Mouse (Mus musculus): ENCODE results near the gene Vapb. TPM values are rescaled to one million over a fixed set of nuclear protein-coding genes. Genes with fewer than 3 reads are reported as not detected.

Vapb gene
- polyA plus RNA-seq, 1 experiment from 2014 or later, result 20.7 TPM

DNA sequence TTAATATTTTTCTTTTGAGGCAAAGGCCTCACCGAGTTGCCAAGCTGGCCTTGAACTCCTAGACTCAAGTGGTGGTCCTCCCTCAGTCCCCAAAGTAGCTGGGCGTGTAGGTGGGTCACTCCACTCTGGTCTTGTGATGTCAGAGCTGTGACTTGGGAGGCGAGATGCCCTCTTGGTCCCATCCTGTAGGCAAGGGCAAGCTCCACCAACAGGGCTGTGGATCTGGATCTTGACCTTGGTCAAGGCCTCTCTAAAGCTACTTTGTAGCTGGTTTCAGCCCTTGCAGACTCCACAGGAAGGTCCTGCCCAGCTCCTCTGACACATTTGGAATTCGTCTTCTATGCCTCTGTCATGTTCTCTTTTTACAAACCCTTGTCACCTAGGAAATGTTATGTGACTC, 11.5 kb upstream of the Vapb start:
- Histone ChIP-seq H3K4me2 (ENCODE audit: low read depth, low read length) (no peak overlapping the region), H3K27ac (ENCODE audit: low read length) (no peak overlapping the region), H3K9ac (ENCODE audit: low read length) (no peak overlapping the region), H3K9me3 (replicated peaks; ENCODE audit: control insufficient read depth, low read length) (no peaks in the 10 kb centered on the region), H3K27me3 (ENCODE audit: control insufficient read depth, insufficient read depth, low read length) (no peaks in the 10 kb centered on the region), H3K36me3 (ENCODE audit: control insufficient read depth, insufficient read depth) (no peaks in the 10 kb centered on the region), H3K4me3 (ENCODE audit: low read length) (no peak overlapping the region), H3K4me1 (ENCODE audit: control insufficient read depth, insufficient read depth, low read length) (peaks cover 6% of the 10 kb centered on the region)
- WGBS, result 84% methylated on average over 4 of the region's 4 CpGs
- no peak for ATAC-seq (replicated peaks; ENCODE audit: extremely low read depth, insufficient read depth, low FRiP score)

- Histone ChIP-seq H3K36me3 (ENCODE audit: control insufficient read depth, insufficient read depth) (no peaks in the 10 kb centered on the region), H3K4me1 (ENCODE audit: control insufficient read depth, insufficient read depth, low read length) (peaks cover 6% of the 10 kb centered on the region), H3K4me2 (ENCODE audit: low read depth, low read length) (peak overlapping the region; percentile 12; the same call in 1 of the 2 replicates), H3K27me3 (ENCODE audit: control insufficient read depth, insufficient read depth, low read length) (no peaks in the 10 kb centered on the region), H3K9ac (ENCODE audit: low read length) (no peak overlapping the region; the same call in 1 of the 2 replicates), H3K27ac (ENCODE audit: low read length) (no peak overlapping the region), H3K9me3 (replicated peaks; ENCODE audit: control insufficient read depth, low read length) (no peaks in the 10 kb centered on the region), H3K4me3 (ENCODE audit: low read length) (no peak overlapping the region)
- 6% methylated on average over 9 of the region's 9 CpGs for WGBS
- ATAC-seq (replicated peaks; ENCODE audit: extremely low read depth, insufficient read depth, low FRiP score), result peak; percentile 55
Measured at GRCm38 (mm10) chr2:173730444-173730966, 6.8 kb upstream of the Vapb start.

- no peaks in the 10 kb centered on the region for H3K27me3 ChIP-seq (ENCODE audit: control insufficient read depth, insufficient read depth, low read length)
- no peak for ATAC-seq (replicated peaks; ENCODE audit: extremely low read depth, insufficient read depth, low FRiP score)
- peaks cover 16% of the 10 kb centered on the region for H3K4me1 ChIP-seq (ENCODE audit: control insufficient read depth, insufficient read depth, low read length)
- no peaks in the 10 kb centered on the region for H3K9me3 ChIP-seq (replicated peaks; ENCODE audit: control insufficient read depth, low read length)
- 60% methylated on average over 2 of the region's 2 CpGs for WGBS
- H3K4me2 ChIP-seq (ENCODE audit: low read depth, low read length), result no peak overlapping the region
- no peak overlapping the region for H3K27ac ChIP-seq (ENCODE audit: low read length)
- H3K9ac ChIP-seq (ENCODE audit: low read length), result no peak overlapping the region
- H3K36me3 ChIP-seq (ENCODE audit: control insufficient read depth, insufficient read depth), result peaks cover 3% of the 10 kb centered on the region; the same call in 1 of the 2 replicates
- H3K4me3 ChIP-seq (ENCODE audit: low read length), result no peak overlapping the region
Measured at GRCm38 (mm10) chr2:173734426-173734825, 2.9 kb upstream of the Vapb start.

DNA sequence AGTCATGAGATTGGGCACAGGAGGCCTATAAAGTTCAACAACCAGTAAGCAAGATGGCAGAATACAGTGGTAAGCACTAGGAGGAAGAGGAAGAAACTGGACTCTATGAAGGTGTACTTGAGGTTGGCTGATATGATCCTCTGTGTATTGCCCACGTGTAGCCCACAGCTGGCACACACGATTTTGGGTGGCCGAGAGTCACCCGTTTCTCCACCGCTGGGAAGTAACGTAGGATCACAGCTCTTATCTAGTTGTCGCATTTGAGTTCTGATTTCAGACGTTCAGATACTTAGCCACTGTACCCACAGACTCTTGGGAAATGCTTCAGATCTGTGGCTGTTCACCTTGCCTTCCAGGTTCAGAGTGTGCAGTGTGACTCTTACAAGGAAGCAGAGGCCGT, 921 bp downstream of the Vapb start:
- Histone ChIP-seq H3K4me3 (ENCODE audit: low read length) (peak overlapping the region; percentile 93), H3K4me2 (ENCODE audit: low read depth, low read length) (peak overlapping the region; percentile 94), H3K4me1 (ENCODE audit: control insufficient read depth, insufficient read depth, low read length) (peaks cover 10% of the 10 kb centered on the region), H3K9ac (ENCODE audit: low read length) (peak overlapping the region; percentile 95), H3K9me3 (replicated peaks; ENCODE audit: control insufficient read depth, low read length) (no peaks in the 10 kb centered on the region), H3K27me3 (ENCODE audit: control insufficient read depth, insufficient read depth, low read length) (no peaks in the 10 kb centered on the region), H3K27ac (ENCODE audit: low read length) (no peak overlapping the region), H3K36me3 (ENCODE audit: control insufficient read depth, insufficient read depth) (peaks cover 3% of the 10 kb centered on the region; the same call in 1 of the 2 replicates)
- WGBS, result 63% methylated on average over 9 of the region's 9 CpGs
- no peak for ATAC-seq (replicated peaks; ENCODE audit: extremely low read depth, insufficient read depth, low FRiP score)

- H3K4me1 ChIP-seq (ENCODE audit: control insufficient read depth, insufficient read depth, low read length), result peaks cover 10% of the 10 kb centered on the region
- no peak overlapping the region for H3K9ac ChIP-seq (ENCODE audit: low read length)
- H3K27ac ChIP-seq (ENCODE audit: low read length), result no peak overlapping the region
- H3K9me3 ChIP-seq (replicated peaks; ENCODE audit: control insufficient read depth, low read length), result no peaks in the 10 kb centered on the region
- H3K4me2 ChIP-seq (ENCODE audit: low read depth, low read length), result no peak overlapping the region
- no peaks in the 10 kb centered on the region for H3K27me3 ChIP-seq (ENCODE audit: control insufficient read depth, insufficient read depth, low read length)
- 88% methylated on average over 7 of the region's 7 CpGs for WGBS
- H3K4me3 ChIP-seq (ENCODE audit: low read length), result no peak overlapping the region
- no peak for ATAC-seq (replicated peaks; ENCODE audit: extremely low read depth, insufficient read depth, low FRiP score)
- H3K36me3 ChIP-seq (ENCODE audit: control insufficient read depth, insufficient read depth), result peaks cover 3% of the 10 kb centered on the region; the same call in 1 of the 2 replicates
Measured at GRCm38 (mm10) chr2:173739107-173739506, 1.8 kb downstream of the Vapb start.

DNA sequence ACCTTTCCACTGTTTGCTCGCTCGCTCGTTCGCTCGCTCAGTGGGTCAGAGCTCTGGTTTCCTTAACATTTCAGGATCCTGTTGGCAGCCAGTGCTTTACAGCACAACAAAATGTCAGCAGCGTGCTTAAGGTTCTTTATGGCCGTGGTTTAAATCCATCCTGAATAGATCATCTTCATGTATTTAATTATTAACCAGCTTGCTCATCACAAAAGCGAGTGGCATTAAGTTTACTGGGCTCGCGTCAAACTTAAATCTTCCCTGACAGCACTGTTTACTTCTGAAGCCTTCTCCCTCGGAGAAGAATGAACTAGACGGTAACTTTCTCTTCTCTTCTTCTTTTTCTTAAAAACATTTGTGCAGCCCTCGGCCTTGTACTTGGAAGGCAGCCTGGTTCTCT, 4.8 kb downstream of the Vapb start:
- 86% methylated on average over 13 of the region's 13 CpGs for WGBS
- H3K9me3 ChIP-seq (replicated peaks; ENCODE audit: control insufficient read depth, low read length), result peaks cover 6% of the 10 kb centered on the region; the same call in 1 of the 2 replicates
- peaks cover 10% of the 10 kb centered on the region for H3K4me1 ChIP-seq (ENCODE audit: control insufficient read depth, insufficient read depth, low read length)
- H3K4me2 ChIP-seq (ENCODE audit: low read depth, low read length), result no peak overlapping the region
- no peak overlapping the region for H3K9ac ChIP-seq (ENCODE audit: low read length)
- H3K27ac ChIP-seq (ENCODE audit: low read length), result no peak overlapping the region
- no peak overlapping the region for H3K4me3 ChIP-seq (ENCODE audit: low read length)
- no peaks in the 10 kb centered on the region for H3K27me3 ChIP-seq (ENCODE audit: control insufficient read depth, insufficient read depth, low read length)
- peaks cover 8% of the 10 kb centered on the region; the same call in 1 of the 2 replicates for H3K36me3 ChIP-seq (ENCODE audit: control insufficient read depth, insufficient read depth)
- no peak for ATAC-seq (replicated peaks; ENCODE audit: extremely low read depth, insufficient read depth, low FRiP score)

- ATAC-seq (replicated peaks; ENCODE audit: extremely low read depth, insufficient read depth, low FRiP score), result no peak
- no peaks in the 10 kb centered on the region for H3K27me3 ChIP-seq (ENCODE audit: control insufficient read depth, insufficient read depth, low read length)
- no peak overlapping the region for H3K4me3 ChIP-seq (ENCODE audit: low read length)
- peaks cover 6% of the 10 kb centered on the region; the same call in 1 of the 2 replicates for H3K9me3 ChIP-seq (replicated peaks; ENCODE audit: control insufficient read depth, low read length)
- H3K27ac ChIP-seq (ENCODE audit: low read length), result no peak overlapping the region
- 89% methylated on average over 9 of the region's 9 CpGs for WGBS
- peaks cover 9% of the 10 kb centered on the region; the same call in 1 of the 2 replicates for H3K36me3 ChIP-seq (ENCODE audit: control insufficient read depth, insufficient read depth)
- H3K9ac ChIP-seq (ENCODE audit: low read length), result no peak overlapping the region
- H3K4me1 ChIP-seq (ENCODE audit: control insufficient read depth, insufficient read depth, low read length), result peaks cover 10% of the 10 kb centered on the region
- no peak overlapping the region for H3K4me2 ChIP-seq (ENCODE audit: low read depth, low read length)
Measured at GRCm38 (mm10) chr2:173742744-173743143, 5.4 kb downstream of the Vapb start.

- no peak overlapping the region for H3K4me3 ChIP-seq (ENCODE audit: low read length)
- WGBS, result 81% methylated on average over 7 of the region's 7 CpGs
- no peaks in the 10 kb centered on the region for H3K27me3 ChIP-seq (ENCODE audit: control insufficient read depth, insufficient read depth, low read length)
- H3K4me2 ChIP-seq (ENCODE audit: low read depth, low read length), result no peak overlapping the region
- peaks cover 6% of the 10 kb centered on the region; the same call in 1 of the 2 replicates for H3K9me3 ChIP-seq (replicated peaks; ENCODE audit: control insufficient read depth, low read length)
- H3K36me3 ChIP-seq (ENCODE audit: control insufficient read depth, insufficient read depth), result peaks cover 6% of the 10 kb centered on the region; the same call in 1 of the 2 replicates
- H3K4me1 ChIP-seq (ENCODE audit: control insufficient read depth, insufficient read depth, low read length), result peaks cover 7% of the 10 kb centered on the region
- H3K9ac ChIP-seq (ENCODE audit: low read length), result no peak overlapping the region
- H3K27ac ChIP-seq (ENCODE audit: low read length), result no peak overlapping the region
- no peak for ATAC-seq (replicated peaks; ENCODE audit: extremely low read depth, insufficient read depth, low FRiP score)
Measured at GRCm38 (mm10) chr2:173744070-173744815, 6.9 kb downstream of the Vapb start.

- Histone ChIP-seq H3K27ac (ENCODE audit: low read length) (no peak overlapping the region), H3K9ac (ENCODE audit: low read length) (no peak overlapping the region), H3K36me3 (ENCODE audit: control insufficient read depth, insufficient read depth) (peaks cover 6% of the 10 kb centered on the region; the same call in 1 of the 2 replicates), H3K4me2 (ENCODE audit: low read depth, low read length) (no peak overlapping the region), H3K27me3 (ENCODE audit: control insufficient read depth, insufficient read depth, low read length) (no peaks in the 10 kb centered on the region), H3K4me3 (ENCODE audit: low read length) (no peak overlapping the region), H3K4me1 (ENCODE audit: control insufficient read depth, insufficient read depth, low read length) (peaks cover 8% of the 10 kb centered on the region), H3K9me3 (replicated peaks; ENCODE audit: control insufficient read depth, low read length) (peaks cover 6% of the 10 kb centered on the region; the same call in 1 of the 2 replicates)
- 81% methylated on average over 2 of the region's 2 CpGs for WGBS
- peak; percentile 37; the same call in 1 of the 2 replicates for ATAC-seq (replicated peaks; ENCODE audit: extremely low read depth, insufficient read depth, low FRiP score)
Measured at GRCm38 (mm10) chr2:173748961-173749659, 11.8 kb downstream of the Vapb start.
